Mouse (Mus musculus): ENCODE data around the gene Cx3cr1. TPM values are rescaled to one million over a fixed set of nuclear protein-coding genes. Genes with fewer than 3 reads are reported as not detected.
A peak's percentile ranks its signal among the peaks of the same experiment; 100 is the strongest.

Gene Cx3cr1
- polyA plus RNA-seq, 1 experiment from 2014 or later, result 4.5 TPM

GRCm38 (mm10) chr9:119966221-119966910 lies 103.3 kb downstream of the Cx3cr1 start:
- ATAC-seq (replicated peaks; ENCODE audit: low FRiP score, low read depth), result no peak
- no peaks in the 10 kb centered on the region for H3K9me3 ChIP-seq (replicated peaks; ENCODE audit: low read length)
- no peak overlapping the region for H3K9ac ChIP-seq (ENCODE audit: low read depth, low read length)
- H3K4me1 ChIP-seq (replicated peaks; ENCODE audit: insufficient read depth, low read length), result peaks cover 5% of the 10 kb centered on the region; the same call in 1 of the 2 replicates
- H3K4me3 ChIP-seq (replicated peaks; ENCODE audit: low read depth, low read length), result no peak overlapping the region
- no peaks in the 10 kb centered on the region for H3K27me3 ChIP-seq (ENCODE audit: insufficient read depth, low read length)
- no peak overlapping the region for H3K27ac ChIP-seq
- H3K4me2 ChIP-seq (ENCODE audit: low read length), result no peak overlapping the region
- DNase-seq (ENCODE audit: low spot score), result no peak
- H3K36me3 ChIP-seq (ENCODE audit: insufficient read depth, low read length), result 0 out of 2 replicates have a peak, but pooled peaks cover 4% of the 10 kb centered on the region
- 91% methylated on average over 26 of the region's 26 CpGs for WGBS
- TF ChIP-seq CTCF (IDR thresholded peaks at IDR 0.05; ENCODE audit: low read depth), result no peak

- H3K27ac ChIP-seq, result no peak overlapping the region
- no peaks in the 10 kb centered on the region for H3K9me3 ChIP-seq (replicated peaks; ENCODE audit: low read length)
- TF ChIP-seq CTCF (IDR thresholded peaks at IDR 0.05; ENCODE audit: low read depth), result no peak
- H3K4me1 ChIP-seq (replicated peaks; ENCODE audit: insufficient read depth, low read length), result no peaks in the 10 kb centered on the region
- DNase-seq (ENCODE audit: low spot score), result no peak
- no peak overlapping the region for H3K4me2 ChIP-seq (ENCODE audit: low read length)
- no peaks in the 10 kb centered on the region for H3K36me3 ChIP-seq (ENCODE audit: insufficient read depth, low read length)
- ATAC-seq (replicated peaks; ENCODE audit: low FRiP score, low read depth), result no peak
- H3K9ac ChIP-seq (ENCODE audit: low read depth, low read length), result no peak overlapping the region
- WGBS, result 65% methylated on average over 3 of the region's 3 CpGs
- H3K4me3 ChIP-seq (replicated peaks; ENCODE audit: low read depth, low read length), result no peak overlapping the region
- no peaks in the 10 kb centered on the region for H3K27me3 ChIP-seq (ENCODE audit: insufficient read depth, low read length)
These were observed 104.5 kb downstream of the Cx3cr1 start for GRCm38 (mm10) chr9:119965186-119965585.

DNA sequence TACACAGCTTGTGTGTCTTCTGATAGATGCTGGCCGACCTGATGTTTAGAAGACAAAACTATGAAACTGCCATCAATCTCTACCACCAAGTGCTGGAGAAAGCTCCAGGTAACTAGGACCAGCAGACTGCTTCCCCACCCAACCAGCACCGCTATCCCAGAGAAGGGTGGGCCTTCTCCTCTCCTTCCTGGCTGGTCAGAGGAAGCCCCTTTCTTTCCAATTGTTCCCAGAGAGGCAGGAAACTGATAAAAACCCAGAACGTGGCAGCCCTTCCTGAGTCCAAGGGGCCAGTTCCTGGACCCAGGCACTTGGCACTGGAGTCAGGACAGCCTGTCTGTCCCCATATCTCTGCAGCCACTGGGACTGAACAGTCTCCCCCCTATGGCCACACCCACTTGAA lies 105.5 kb downstream of the Cx3cr1 start:
- H3K27ac ChIP-seq, result 0 out of 2 replicates have a peak overlapping the region, but pooled peaks have one; percentile 15
- peak; percentile 58 for DNase-seq (ENCODE audit: low spot score)

DNA sequence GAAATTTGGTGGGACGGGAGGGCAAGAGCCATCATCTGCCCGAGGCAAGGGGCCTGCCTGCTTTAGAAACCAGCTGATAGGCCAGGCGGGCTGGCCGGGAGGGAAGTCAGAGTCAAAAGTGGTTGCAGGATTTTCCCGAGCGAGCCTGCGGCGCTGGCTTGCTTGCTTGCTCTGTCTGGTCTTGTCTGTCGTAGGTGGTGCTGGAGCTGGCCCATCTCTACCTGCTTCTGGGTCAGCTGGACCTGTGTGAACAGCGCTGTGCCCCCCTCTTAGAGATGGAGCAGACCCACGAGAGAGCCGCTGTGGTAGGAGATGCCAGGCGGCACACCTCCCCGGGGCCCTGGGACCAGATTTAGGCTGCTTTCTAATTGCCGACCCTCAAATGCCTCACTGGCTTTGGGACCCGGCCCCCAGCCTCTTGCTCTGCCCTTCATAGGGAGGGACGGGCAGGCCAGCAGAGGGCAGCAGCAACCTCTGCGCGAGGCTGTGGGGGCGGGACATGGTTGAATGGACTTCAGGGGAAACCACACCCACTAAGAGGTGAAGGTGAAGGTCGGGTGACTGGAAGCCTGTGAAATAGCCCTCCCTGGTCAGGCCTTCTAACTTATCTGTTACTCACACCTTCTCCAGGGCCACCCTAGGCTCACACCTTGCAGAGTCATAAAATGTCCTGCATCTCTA lies 106.6 kb downstream of the Cx3cr1 start:
- WGBS, result 11% methylated on average over 21 of the region's 21 CpGs
- H3K9ac ChIP-seq (ENCODE audit: low read depth, low read length), result no peak overlapping the region
- TF ChIP-seq CTCF (IDR thresholded peaks at IDR 0.05; ENCODE audit: low read depth), result peak; percentile 94
- no peaks in the 10 kb centered on the region for H3K4me1 ChIP-seq (replicated peaks; ENCODE audit: insufficient read depth, low read length)
- no peak overlapping the region for H3K4me3 ChIP-seq (replicated peaks; ENCODE audit: low read depth, low read length)
- H3K27me3 ChIP-seq (ENCODE audit: insufficient read depth, low read length), result no peaks in the 10 kb centered on the region
- DNase-seq (ENCODE audit: low spot score) (peak; percentile 88), ATAC-seq (replicated peaks; ENCODE audit: low FRiP score, low read depth) (peak; percentile 69)
- no peak overlapping the region for H3K27ac ChIP-seq
- H3K9me3 ChIP-seq (replicated peaks; ENCODE audit: low read length), result no peaks in the 10 kb centered on the region
- peak overlapping the region; percentile 38 for H3K4me2 ChIP-seq (ENCODE audit: low read length)
- H3K36me3 ChIP-seq (ENCODE audit: insufficient read depth, low read length), result no peaks in the 10 kb centered on the region

More for the DNA sequence above, 105.5 kb downstream of the Cx3cr1 start:
- H3K36me3 ChIP-seq (ENCODE audit: insufficient read depth, low read length), result no peaks in the 10 kb centered on the region
- WGBS, result 70% methylated on average over 3 of the region's 3 CpGs
- ATAC-seq (replicated peaks; ENCODE audit: low FRiP score, low read depth), result no peak
- H3K9me3 ChIP-seq (replicated peaks; ENCODE audit: low read length), result no peaks in the 10 kb centered on the region
- no peak overlapping the region for H3K4me2 ChIP-seq (ENCODE audit: low read length)
- no peaks in the 10 kb centered on the region for H3K4me1 ChIP-seq (replicated peaks; ENCODE audit: insufficient read depth, low read length)
- H3K27me3 ChIP-seq (ENCODE audit: insufficient read depth, low read length), result no peaks in the 10 kb centered on the region
- H3K9ac ChIP-seq (ENCODE audit: low read depth, low read length), result no peak overlapping the region
- no peak overlapping the region for H3K4me3 ChIP-seq (replicated peaks; ENCODE audit: low read depth, low read length)
- no peak for TF ChIP-seq CTCF (IDR thresholded peaks at IDR 0.05; ENCODE audit: low read depth)

DNA sequence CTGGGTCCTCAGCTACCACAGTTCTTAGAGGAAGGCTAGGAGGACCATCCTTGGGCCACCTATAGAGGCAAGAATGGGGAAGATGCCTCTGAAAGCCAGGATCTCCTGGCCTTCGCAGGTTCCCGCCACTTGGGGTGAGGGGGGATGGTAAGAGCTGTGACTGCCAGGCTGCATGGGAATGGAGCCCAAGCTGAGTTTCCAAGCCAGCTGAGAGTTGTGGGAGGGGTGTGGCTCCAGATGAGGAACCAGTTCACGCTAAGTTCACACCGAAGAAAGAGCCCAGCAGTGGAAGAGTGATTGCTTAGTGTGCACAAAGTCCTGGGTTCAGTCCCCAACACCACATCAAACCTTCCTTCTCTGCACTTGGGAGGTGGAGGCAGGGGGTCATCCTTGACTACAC lies 107.5 kb downstream of the Cx3cr1 start:
- 70% methylated on average over 4 of the region's 4 CpGs for WGBS
- Histone ChIP-seq H3K9me3 (replicated peaks; ENCODE audit: low read length) (no peaks in the 10 kb centered on the region), H3K4me2 (ENCODE audit: low read length) (no peak overlapping the region), H3K9ac (ENCODE audit: low read depth, low read length) (no peak overlapping the region), H3K4me3 (replicated peaks; ENCODE audit: low read depth, low read length) (no peak overlapping the region), H3K36me3 (ENCODE audit: insufficient read depth, low read length) (no peaks in the 10 kb centered on the region), H3K27me3 (ENCODE audit: insufficient read depth, low read length) (no peaks in the 10 kb centered on the region), H3K27ac (no peak overlapping the region), H3K4me1 (replicated peaks; ENCODE audit: insufficient read depth, low read length) (no peaks in the 10 kb centered on the region)
- TF ChIP-seq CTCF (IDR thresholded peaks at IDR 0.05; ENCODE audit: low read depth), result no peak
- no peak for ATAC-seq (replicated peaks; ENCODE audit: low FRiP score, low read depth)
- no peak for DNase-seq (ENCODE audit: low spot score)

- Histone ChIP-seq H3K9me3 (replicated peaks; ENCODE audit: low read length) (no peaks in the 10 kb centered on the region), H3K4me3 (replicated peaks; ENCODE audit: low read depth, low read length) (no peak overlapping the region), H3K4me1 (replicated peaks; ENCODE audit: insufficient read depth, low read length) (no peaks in the 10 kb centered on the region), H3K9ac (ENCODE audit: low read depth, low read length) (no peak overlapping the region), H3K36me3 (ENCODE audit: insufficient read depth, low read length) (no peaks in the 10 kb centered on the region), H3K4me2 (ENCODE audit: low read length) (no peak overlapping the region), H3K27me3 (ENCODE audit: insufficient read depth, low read length) (no peaks in the 10 kb centered on the region), H3K27ac (no peak overlapping the region)
- WGBS, result 67% methylated on average over 9 of the region's 9 CpGs
- no peak for TF ChIP-seq CTCF (IDR thresholded peaks at IDR 0.05; ENCODE audit: low read depth)
- DNase-seq (ENCODE audit: low spot score), result no peak
- no peak for ATAC-seq (replicated peaks; ENCODE audit: low FRiP score, low read depth)
These were observed 110.8 kb downstream of the Cx3cr1 start for GRCm38 (mm10) chr9:119958835-119959234.

Measured in kidney, postnatal 0 days (tissue).